Mouse (Mus musculus): ENCODE measurements around the gene Gm10273.

DNA sequence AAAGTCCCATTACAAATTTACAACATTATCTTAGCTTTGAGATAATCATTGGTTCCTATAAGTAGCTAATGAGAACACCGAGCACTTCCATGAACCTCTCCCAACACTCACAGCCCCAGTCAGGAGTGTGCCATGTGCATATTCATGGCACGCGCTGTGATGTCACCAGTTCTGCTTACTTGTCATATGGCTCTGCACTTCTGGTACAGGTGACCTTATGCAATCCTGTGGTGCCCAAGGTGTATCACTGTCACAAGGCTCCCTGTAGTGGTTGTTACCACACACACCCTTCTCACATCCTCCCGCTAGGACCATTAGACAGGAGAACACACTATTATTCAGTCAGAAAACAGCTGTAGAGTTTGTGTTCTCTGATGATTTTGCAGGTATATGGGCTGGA is 28.7 kb upstream of the Gm10273 start:
- no peak for TF ChIP-seq E2F4 (IDR thresholded peaks at IDR 0.05; ENCODE audit: insufficient read depth)
- TF ChIP-seq USF1 (IDR thresholded peaks at IDR 0.05; ENCODE audit: low read depth), result no peak
- no peak for TF ChIP-seq MAX (IDR thresholded peaks at IDR 0.05; ENCODE audit: low read depth)
- peak; percentile 15 for TF ChIP-seq POLR2A (IDR thresholded peaks at IDR 0.05; ENCODE audit: insufficient read length, low read depth)
- no peak for TF ChIP-seq MYOD1 (IDR thresholded peaks at IDR 0.05; ENCODE audit: control insufficient read depth in 1 of 3, insufficient read length in 2 of 3, low read depth in 2 of 3)

Data from myocyte (in vitro differentiated cells).